Mouse (Mus musculus): ENCODE measurements around the gene Adam19.

DNA sequence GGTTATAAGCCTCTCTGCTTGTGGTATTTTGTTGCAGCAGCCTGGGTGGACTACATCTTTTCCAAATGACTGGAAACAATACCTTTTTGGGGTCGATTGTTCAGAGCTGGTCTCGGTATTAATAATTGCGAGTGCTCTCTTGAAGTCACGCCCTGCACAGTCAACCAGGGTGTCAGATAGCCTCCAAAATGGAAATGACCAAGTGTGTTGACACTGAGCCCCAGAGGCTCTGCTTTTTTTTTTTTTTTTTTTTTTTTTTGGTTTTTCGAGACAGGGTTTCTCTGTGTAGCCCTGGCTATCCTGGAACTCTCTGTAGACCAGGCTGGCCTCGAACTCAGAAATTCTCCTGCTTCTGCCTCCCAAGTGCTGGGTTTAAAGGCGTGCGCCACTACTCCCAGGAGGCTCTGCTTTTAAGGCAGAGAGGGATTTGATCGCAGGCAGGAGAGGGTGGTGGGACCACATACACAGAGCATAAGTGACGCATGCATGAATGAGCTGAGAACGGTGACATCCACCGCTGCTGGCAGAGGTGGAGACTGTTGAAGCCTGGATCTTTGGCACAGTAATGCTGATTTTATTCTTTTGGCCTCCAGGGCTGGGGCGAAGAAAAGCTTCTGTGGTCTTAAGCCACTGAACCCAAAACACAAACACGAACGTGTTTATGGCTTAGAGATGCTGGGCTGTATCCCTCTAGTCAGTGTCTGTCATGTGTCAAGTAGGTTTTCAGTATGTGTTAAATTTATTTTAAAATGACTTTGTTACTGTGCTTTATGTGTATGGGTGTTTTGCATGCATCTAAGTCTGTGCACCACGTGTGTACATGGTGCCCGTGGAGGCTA, 18.3 kb downstream of the Adam19 start:
- peak; percentile 78 for TF ChIP-seq BHLHE40 (IDR thresholded peaks at IDR 0.05; ENCODE audit: low read depth, low read length)
- TF ChIP-seq TBP (conservative IDR thresholded peaks at IDR 0.05; ENCODE audit: low read depth, low read length), result no peak
